9 mouse cellular contexts compared by ENCODE assay signal in the genomic region with DNA sequence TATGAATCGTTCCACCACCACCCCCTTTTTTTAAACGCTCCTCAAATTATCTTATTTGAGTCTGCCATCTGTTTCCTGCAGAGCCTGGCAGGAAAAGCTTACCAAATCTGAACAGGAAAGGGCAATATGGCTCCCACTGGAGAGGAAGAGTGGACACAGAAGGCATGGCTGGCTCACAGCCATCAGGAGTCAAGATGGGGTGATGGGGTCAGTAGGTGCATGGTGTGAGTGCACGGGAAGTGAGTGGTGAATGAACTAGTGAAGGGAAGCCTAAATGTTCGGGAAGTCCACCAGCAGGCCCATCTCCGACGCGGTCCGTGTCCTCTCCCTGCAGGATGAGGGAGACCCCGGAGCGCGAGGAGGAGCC. TPM values are rescaled to one million over a fixed set of nuclear protein-coding genes. Genes with fewer than 3 reads are reported as not detected.
DNase-seq lines count a peak whose midpoint lies in the region; ATAC-seq and TF ChIP-seq lines count a peak whose summit lies in the region.
"Had no signal": no experiment of that assay in that cellular context is flagged by ENCODE, and none has a peak within 500 bp of the region (broad histone marks: within the 10 kb centered on the region; RNA-seq: fewer than 3 reads in every experiment).

No protein-coding gene starts in this region.

- peaks cover 21% of the 10 kb centered on the region for H3K4me1 ChIP-seq in forebrain, postnatal 0 days (ENCODE audit: insufficient read depth)
- H3K4me1 ChIP-seq in neural tube, embryonic 15.5 days: peaks cover 55% of the 10 kb centered on the region

- H3K36me3 ChIP-seq in forebrain, postnatal 0 days (ENCODE audit: insufficient read depth): peaks cover 14% of the 10 kb centered on the region; the same call in 1 of the 2 replicates
- H3K36me3 ChIP-seq in neural tube, embryonic 15.5 days: peaks cover 12% of the 10 kb centered on the region

- peak overlapping the region; percentile 95 for H3K27ac ChIP-seq in forebrain, postnatal 0 days (ENCODE audit: low read depth, low read length)
- H3K27ac ChIP-seq in neural tube, embryonic 15.5 days (replicated peaks): peak overlapping the region; percentile 92

- DNase-seq in heart, adult 11 months: peak; percentile 96
- no peak for DNase-seq in heart, adult 8-10 months (ENCODE audit: low spot score)
- DNase-seq in forebrain, postnatal 0 days: peak; percentile 74
- DNase-seq in kidney, adult 18-20 months: peak; percentile 31
- DNase-seq in lung, adult 18-20 months: peak; percentile 42 to 55
- no peak for DNase-seq in MN1 (ENCODE audit: low spot score)

- TF ChIP-seq CTCF in forebrain, postnatal 0 days (IDR thresholded peaks at IDR 0.05; ENCODE audit: low read depth): no peak

- H3K4me2 ChIP-seq in forebrain, postnatal 0 days (ENCODE audit: low read depth): peak overlapping the region; percentile 81
- peak overlapping the region; percentile 73 for H3K4me2 ChIP-seq in neural tube, embryonic 15.5 days

- H3K4me3 ChIP-seq in forebrain, postnatal 0 days (ENCODE audit: low read depth, low read length): peak overlapping the region; percentile 56
- H3K4me3 ChIP-seq in neural tube, embryonic 15.5 days (replicated peaks): peak overlapping the region; percentile 58

- no peaks in the 10 kb centered on the region for H3K9me3 ChIP-seq in forebrain, postnatal 0 days (ENCODE audit: low read length)
- H3K9me3 ChIP-seq in neural tube, embryonic 15.5 days (replicated peaks): no peaks in the 10 kb centered on the region

- peak overlapping the region; percentile 71 for H3K9ac ChIP-seq in forebrain, postnatal 0 days
- H3K9ac ChIP-seq in neural tube, embryonic 15.5 days (replicated peaks): peak overlapping the region; percentile 63

- no peaks in the 10 kb centered on the region for H3K27me3 ChIP-seq in forebrain, postnatal 0 days (ENCODE audit: insufficient read depth, low read length)
- no peaks in the 10 kb centered on the region for H3K27me3 ChIP-seq in neural tube, embryonic 15.5 days (replicated peaks)

- 19% methylated on average over 11 of the region's 11 CpGs for WGBS in forebrain, postnatal 0 days
- 14% methylated on average over 10 of the region's 11 CpGs for WGBS in neural tube, embryonic 15.5 days

- peak; percentile 51 for ATAC-seq in cerebellum, adult (ENCODE audit: insufficient number of reproducible peaks, low FRiP score, low TSS enrichment)
- no peak for ATAC-seq in forebrain, postnatal 0 days
- no peak for ATAC-seq in neural tube, embryonic 15.5 days (ENCODE audit: low FRiP score)

RNA-seq across cellular contexts. Expression of a gene that starts 2.1 kb away (rescaled TPM):
- total RNA-seq in heart, adult 8-10 months (2022): not detected
- 3.8 and 4.5 TPM in 2 replicates for total RNA-seq in forebrain, postnatal 0 days (2014; rRNA removed)
- polyA plus RNA-seq in forebrain, postnatal 0 days (2015; fragmentation: Nextera tagmentation; extraction: Ambion mirVana): 3.1 and 3.4 TPM in 2 replicates
- polyA plus RNA-seq in neural tube, embryonic 15.5 days (2015; fragmentation: Nextera tagmentation; extraction: Ambion mirVana): 1.7 and 2.2 TPM in 2 replicates
- total RNA-seq: G1E had no signal
- polyA plus RNA-seq: G1E had no signal

RNA-seq across cellular contexts. Expression of a gene that starts 15.6 kb away (rescaled TPM):
- total RNA-seq in heart, adult 8-10 months (2022): 100 to 1,000 TPM; 305 to 381 (median 333) TPM
- 1,114 and 1,634 TPM in 2 replicates for total RNA-seq in forebrain, postnatal 0 days (2014; rRNA removed)
- 543 and 688 TPM in 2 replicates for polyA plus RNA-seq in forebrain, postnatal 0 days (2015; fragmentation: Nextera tagmentation; extraction: Ambion mirVana)
- polyA plus RNA-seq in neural tube, embryonic 15.5 days (2015; fragmentation: Nextera tagmentation; extraction: Ambion mirVana): 412 and 499 TPM in 2 replicates

Comparison
In these comparisons a context has a peak if more than half of its experiments do, and no peak if none do; other contexts are left out.
1. DNase-seq: peak in heart, adult 11 months (single experiment), forebrain, postnatal 0 days (single experiment), kidney, adult 18-20 months (single experiment) and lung, adult 18-20 months (2 of 2); none in heart, adult 8-10 months (single experiment) and MN1 (single experiment).